Mouse (Mus musculus) small intestine, adult 2 months (tissue): ENCODE results near the gene Iba57.

Source experiments
- CTCF ChIP-seq: fragments of 200-500 bp; IDR thresholded peaks from 2 replicates; pipeline ENCODE4 v1.5.1; 2012; ENCODE audit warnings: low read depth, mild to moderate bottlenecking, control low read depth, inconsistent platforms, low read length, moderate library complexity, mixed read lengths; ENCODE audit not compliant: insufficient replicate concordance, insufficient read length; ENCODE audit errors: extremely low read depth
- POLR2A ChIP-seq: fragments of 200-500 bp; IDR thresholded peaks from 2 replicates; pipeline ENCODE4 v1.6.1; 2012; ENCODE audit warnings: low read depth, mild to moderate bottlenecking, control low read depth, inconsistent platforms, low read length, moderate library complexity

- TF ChIP-seq CTCF, result no peak
- no peak for TF ChIP-seq POLR2A
Measured at GRCm38 (mm10) chr11:59210020-59210419, 46.5 kb upstream of the Iba57 start.
